Mouse (Mus musculus) kidney, adult 2 months (tissue): ENCODE measurements around the gene Naga.

Experiments
- CTCF ChIP-seq: fragments of 200-500 bp; conservative IDR thresholded peaks from 2 replicates; pipeline ENCODE4 v1.5.1; 2011; ENCODE audit warnings: low read depth, mild to moderate bottlenecking, control low read depth, low read length, moderate library complexity, mixed read lengths; ENCODE audit not compliant: insufficient read depth, insufficient read length
- POLR2A ChIP-seq: fragments of 200-500 bp; IDR thresholded peaks from one replicate; pipeline ENCODE4 v1.6.1; 2011; ENCODE audit warnings: low read depth, low read length, control low read depth

GRCm38 (mm10) chr15:82374437-82374836, 35.7 kb upstream of the Naga start:
- no peak for TF ChIP-seq POLR2A
- TF ChIP-seq CTCF, result no peak
